Mouse (Mus musculus) embryonic fibroblast, embryonic 13.5 days (primary cell): ENCODE measurements around the gene Polr2c. TPM values are rescaled to one million over a fixed set of nuclear protein-coding genes. Genes with fewer than 3 reads are reported as not detected.
"Not testable (repeated sequence)": the region's sequence is repeated elsewhere in the genome, so short reads cannot be mapped to it uniquely, and the experiment has no call there.

Experiments used
- H3K27ac ChIP-seq: 2 replicates; pipeline ENCODE4 v1.5.1; 2012; ENCODE audit warnings: low read length, control low read depth, inconsistent platforms; ENCODE audit not compliant: insufficient read depth
- H3K4me1 ChIP-seq: 2 replicates; pipeline ENCODE4 v1.6.1; 2011; ENCODE audit warnings: low read length; ENCODE audit not compliant: control insufficient read depth, insufficient read depth
- H3K4me3 ChIP-seq: 2 replicates; pipeline ENCODE4 v1.5.1; 2011; ENCODE audit warnings: mild to moderate bottlenecking, control low read depth, low read length; ENCODE audit not compliant: insufficient read depth
- CTCF ChIP-seq: IDR thresholded peaks from 2 replicates; pipeline ENCODE4 v1.5.1; 2011; ENCODE audit warnings: mild to moderate bottlenecking, control low read depth, low read length, moderate library complexity, borderline replicate concordance; ENCODE audit not compliant: insufficient read depth
- POLR2A ChIP-seq: IDR thresholded peaks from 2 replicates; pipeline ENCODE4 v1.6.1; 2011; ENCODE audit warnings: low read depth, mild to moderate bottlenecking, control low read depth, low read length, moderate library complexity
- polyA plus RNA-seq: library from polyadenylated mRNA; stranded (reverse); fragments of >200 nt; gene quantifications from 2 replicates; pipeline ENCODE4 v1.2.4, GENCODE M21; 2011; ENCODE audit warnings: low read depth; ENCODE audit not compliant: missing spikeins, insufficient read length

Gene Polr2c
- polyA plus RNA-seq, 1 experiment, result 84.6 TPM

DNA sequence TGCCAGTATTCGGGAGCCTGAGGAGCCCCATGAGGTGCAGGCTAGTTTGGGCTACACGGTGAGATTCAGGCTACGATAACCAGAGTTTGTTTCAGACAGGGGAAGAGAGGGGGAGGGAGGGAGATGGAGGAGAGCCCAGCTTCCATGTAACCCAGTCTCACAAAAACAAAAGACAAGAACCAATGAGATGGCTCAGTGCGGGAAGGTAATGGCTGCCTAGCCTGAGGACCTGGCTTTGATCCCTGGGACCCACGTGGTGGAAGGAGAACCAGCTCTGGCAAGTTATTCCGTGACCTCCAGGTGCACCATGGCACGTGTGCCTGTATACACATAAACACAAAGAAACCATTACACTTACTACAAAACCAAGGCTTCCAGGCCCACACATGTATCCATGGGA, 36.7 kb upstream of the Polr2c start:
- no peak for TF ChIP-seq POLR2A
- TF ChIP-seq CTCF, result no peak
- no peaks in the 10 kb centered on the region for H3K4me1 ChIP-seq
- no peak overlapping the region for H3K27ac ChIP-seq
- H3K4me3 ChIP-seq, result no peak overlapping the region

- Histone ChIP-seq H3K4me1 (peaks cover 2% of the 10 kb centered on the region; the same call in 1 of the 2 replicates), H3K27ac (no peak overlapping the region), H3K4me3 (no peak overlapping the region)
- TF ChIP-seq POLR2A (no peak), CTCF (no peak)
Observed at GRCm38 (mm10) chr8:94821381-94821780, 35.9 kb upstream of the Polr2c start.

GRCm38 (mm10) chr8:94822637-94823560, 34.4 kb upstream of the Polr2c start:
- H3K4me3 ChIP-seq, result no peak overlapping the region
- no peak for TF ChIP-seq POLR2A
- TF ChIP-seq CTCF, result peak; percentile 75; the same call in 1 of the 2 replicates
- no peak overlapping the region for H3K27ac ChIP-seq
- H3K4me1 ChIP-seq, result peaks cover 3% of the 10 kb centered on the region; the same call in 1 of the 2 replicates

DNA sequence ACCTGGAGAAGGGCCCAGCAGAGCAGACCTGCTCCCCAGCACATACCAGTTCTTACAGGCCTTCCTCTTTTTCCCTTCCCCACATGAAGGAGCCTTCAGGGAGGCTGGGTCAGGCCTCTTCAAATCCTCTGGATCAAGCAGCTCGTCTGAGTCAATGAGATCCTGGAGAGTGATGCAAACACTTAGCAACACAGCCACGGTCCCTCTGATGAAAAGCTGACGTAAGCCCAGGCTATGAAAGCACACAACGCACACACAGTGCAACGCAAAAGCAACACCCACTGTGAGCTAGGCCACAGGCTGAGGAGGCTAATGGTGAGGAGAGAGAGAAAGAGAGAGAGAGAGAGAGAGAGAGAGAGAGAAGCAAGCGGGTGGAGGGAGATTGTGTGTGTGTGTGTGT, 32.1 kb upstream of the Polr2c start:
- Histone ChIP-seq H3K4me3 (no peak overlapping the region), H3K4me1 (peaks cover 3% of the 10 kb centered on the region; the same call in 1 of the 2 replicates), H3K27ac (no peak overlapping the region)
- TF ChIP-seq CTCF, result no peak
- TF ChIP-seq POLR2A, result no peak

- Histone ChIP-seq H3K4me1 (peaks cover 3% of the 10 kb centered on the region; the same call in 1 of the 2 replicates), H3K27ac (0 out of 2 replicates have a peak overlapping the region, but pooled peaks have one; percentile 16), H3K4me3 (no peak overlapping the region)
- TF ChIP-seq CTCF, result no peak
- no peak for TF ChIP-seq POLR2A
Observed at GRCm38 (mm10) chr8:94826210-94826609, 31.0 kb upstream of the Polr2c start.

DNA sequence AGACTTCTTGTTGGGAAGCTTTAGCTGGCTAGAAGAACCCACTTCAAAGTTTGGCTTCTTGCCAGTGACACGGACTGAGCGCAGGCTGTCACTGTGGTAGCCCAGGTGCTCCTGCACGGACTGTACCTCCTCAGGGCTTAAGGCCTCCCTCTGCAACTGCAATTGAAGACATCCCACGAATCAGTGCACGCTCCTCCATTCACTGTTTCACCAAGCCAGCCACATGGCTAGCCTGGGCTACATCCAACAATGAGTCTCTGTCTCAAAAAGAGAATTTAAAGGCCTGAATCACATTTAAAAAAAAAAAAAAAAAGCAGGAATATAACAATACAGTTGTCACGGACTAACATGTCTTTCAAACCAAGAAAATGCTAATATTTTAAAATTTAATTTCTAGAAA, 29.0 kb upstream of the Polr2c start:
- H3K4me3 ChIP-seq, result no peak overlapping the region
- no peak overlapping the region for H3K27ac ChIP-seq
- TF ChIP-seq POLR2A (no peak), CTCF (no peak)
- peaks cover 3% of the 10 kb centered on the region; the same call in 1 of the 2 replicates for H3K4me1 ChIP-seq

GRCm38 (mm10) chr8:94833901-94834405, 23.3 kb upstream of the Polr2c start:
- not testable (repeated sequence) for H3K4me1 ChIP-seq, H3K27ac ChIP-seq, H3K4me3 ChIP-seq

GRCm38 (mm10) chr8:94835751-94836150, 21.5 kb upstream of the Polr2c start:
- H3K27ac ChIP-seq, H3K4me3 ChIP-seq, H3K4me1 ChIP-seq: not testable (repeated sequence)

DNA sequence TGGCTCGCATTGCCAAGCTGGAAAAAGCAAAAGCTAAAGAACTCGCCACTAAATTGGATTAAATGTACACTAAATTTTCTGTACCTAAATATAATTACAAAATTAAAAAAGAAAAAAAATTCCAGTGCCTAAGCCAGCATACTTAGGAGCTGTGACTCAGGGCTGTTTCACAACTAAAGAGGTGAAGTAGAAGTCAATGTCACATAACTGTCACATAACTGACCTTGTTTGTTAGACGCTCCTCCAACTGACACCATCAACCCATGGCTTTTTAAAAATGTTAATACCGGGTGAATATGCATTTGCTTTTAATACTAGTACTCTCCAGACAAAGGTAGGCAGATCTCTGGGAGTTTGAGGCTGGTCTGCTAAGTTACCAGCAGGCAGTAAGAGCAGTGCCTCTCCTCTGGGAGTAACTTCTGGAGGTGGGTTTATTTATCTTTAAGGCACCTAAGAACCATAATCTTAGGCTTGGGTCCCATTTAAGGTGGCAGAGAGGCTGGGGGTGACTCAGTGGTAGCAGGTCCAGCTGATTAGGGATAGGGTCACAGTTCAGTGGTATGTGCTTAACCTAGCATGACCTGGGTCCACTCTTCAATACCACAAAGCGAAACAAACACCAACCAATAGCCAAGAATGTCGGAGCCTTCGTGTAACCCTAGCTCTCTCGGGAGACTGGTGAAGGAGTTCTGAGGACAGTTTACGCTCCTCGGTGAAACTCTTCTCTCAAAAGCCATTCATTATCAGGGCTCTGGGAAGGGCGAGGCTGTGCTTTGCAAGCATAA, 20.6 kb upstream of the Polr2c start:
- Histone ChIP-seq H3K4me1 (peaks cover 7% of the 10 kb centered on the region), H3K27ac (no peak overlapping the region), H3K4me3 (peak overlapping the region; percentile 89)
- TF ChIP-seq POLR2A (no peak), CTCF (no peak)

GRCm38 (mm10) chr8:94837662-94838574, 19.3 kb upstream of the Polr2c start, which contains the start of the genes Coq9 and Ciapin1:
Coq9 (plus strand) TSS chr8:94838321.
Ciapin1 (minus strand) TSS chr8:94838358.
- TF ChIP-seq POLR2A (peak; percentile 98), CTCF (no peak)
- H3K4me3 ChIP-seq, result peak within 1 kb of the TSS; percentile 89
- H3K4me1 ChIP-seq, result peaks cover 7% of the 10 kb centered on the region
- H3K27ac ChIP-seq, result peak within 1 kb of the TSS; percentile 79
